Mouse (Mus musculus) cerebellum, postnatal 4 days (tissue): ENCODE data around the gene Sap30bp.
A peak's percentile ranks its signal among the peaks of the same experiment; 100 is the strongest.

Experiments used
- DNase-seq, 2 experiments: peaks; one replicate each; pipeline ENCODE4 v3.0.0; 2022; ENCODE audit warnings: low spot score in 2 of 2, mixed read lengths in 1 of 2

The Sap30bp gene

GRCm38 (mm10) chr11:115904956-115905790, 27.9 kb upstream of the Sap30bp start:
- DNase-seq, result no peak

GRCm38 (mm10) chr11:115906116-115906515, 27.0 kb upstream of the Sap30bp start:
- DNase-seq, result no peak

- DNase-seq, result no peak
These were observed 26.6 kb upstream of the Sap30bp start for GRCm38 (mm10) chr11:115906521-115906920.

- no peak for DNase-seq
These were observed 21.9 kb upstream of the Sap30bp start for GRCm38 (mm10) chr11:115911134-115911561.

- no peak for DNase-seq
These were observed 21.3 kb upstream of the Sap30bp start, which contains the start of gene Smim6 for GRCm38 (mm10) chr11:115911632-115912376. TSS of gene Smim6 (plus strand) at chr11:115912017.

DNA sequence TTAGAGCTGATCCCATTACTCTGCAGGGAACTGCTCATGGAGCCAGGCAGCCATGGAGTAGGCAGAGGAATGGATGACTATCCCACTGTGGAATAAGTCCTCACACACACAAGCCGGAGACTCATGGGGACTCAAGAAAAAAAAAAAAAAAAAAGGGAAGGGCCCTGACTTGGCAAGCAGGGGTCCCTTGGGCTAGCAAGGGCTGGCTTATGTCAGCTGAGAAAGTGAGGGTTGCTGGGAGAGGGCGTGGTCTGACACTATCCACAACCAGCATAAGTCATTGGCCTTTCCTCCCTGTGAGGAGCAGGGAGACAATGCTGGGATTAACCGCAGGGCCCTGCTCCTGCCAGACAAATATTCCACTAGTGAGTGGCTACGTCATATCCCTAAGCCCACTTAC, 16.5 kb upstream of the Sap30bp start:
- DNase-seq, result no peak

DNA sequence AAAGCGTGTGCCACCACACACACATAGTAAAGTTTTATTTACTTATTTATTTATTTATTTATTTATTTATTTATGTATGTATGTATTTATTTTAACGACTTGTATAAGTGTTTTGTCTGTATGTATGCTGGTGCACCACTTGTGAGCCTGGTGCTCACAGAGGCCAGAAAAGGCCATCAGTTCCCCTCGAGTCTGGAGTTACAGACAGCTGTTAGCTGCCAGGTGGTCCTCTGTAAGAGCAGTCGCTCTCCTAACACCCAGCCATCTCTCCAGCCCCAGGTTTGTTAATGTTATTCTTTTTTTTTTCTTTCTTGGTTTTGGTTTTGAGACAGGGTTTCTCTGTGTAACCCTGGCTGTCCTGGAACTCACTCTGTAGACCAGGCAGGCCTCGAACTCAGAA, 14.4 kb upstream of the Sap30bp start:
- no peak for DNase-seq

- DNase-seq, result no peak
These were observed 14.0 kb upstream of the Sap30bp start for GRCm38 (mm10) chr11:115919073-115919472.

DNA sequence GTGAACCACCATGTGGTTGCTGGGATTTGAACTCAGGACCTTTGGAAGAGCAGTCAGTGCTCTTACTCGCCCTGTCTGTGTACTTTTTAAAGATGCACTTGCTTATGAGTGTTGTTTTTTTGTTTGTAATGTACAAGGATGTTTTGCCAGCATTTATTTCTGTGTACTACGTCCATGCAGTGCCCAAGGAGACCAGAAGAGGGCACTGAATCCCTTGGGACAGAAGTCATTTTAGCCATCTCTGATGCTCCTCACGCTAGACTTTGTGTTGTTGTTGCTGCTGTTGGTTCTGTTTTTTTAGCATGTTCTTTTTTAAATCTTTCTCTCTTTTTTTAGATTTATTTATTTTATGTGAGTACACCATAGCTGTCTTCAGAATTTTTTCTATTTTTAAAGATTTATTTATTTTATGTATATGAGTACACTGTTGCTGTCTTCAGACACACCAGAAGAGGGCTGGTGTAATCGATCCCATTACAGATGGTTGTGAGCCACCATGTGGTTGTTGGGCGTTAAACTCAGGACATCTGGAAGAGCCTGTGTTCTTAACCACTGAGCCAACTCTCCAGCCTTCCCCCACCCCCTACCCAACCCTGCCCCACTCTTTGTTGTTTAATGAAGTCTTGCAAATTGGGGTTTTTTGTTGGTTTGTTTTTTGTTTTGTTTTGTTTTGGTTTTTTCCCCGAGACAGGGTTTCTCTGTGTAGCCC, 12.8 kb upstream of the Sap30bp start:
- peak in 1 of 2 experiments; percentile 48 for DNase-seq

GRCm38 (mm10) chr11:115921986-115922385, 11.1 kb upstream of the Sap30bp start:
- no peak for DNase-seq

DNA sequence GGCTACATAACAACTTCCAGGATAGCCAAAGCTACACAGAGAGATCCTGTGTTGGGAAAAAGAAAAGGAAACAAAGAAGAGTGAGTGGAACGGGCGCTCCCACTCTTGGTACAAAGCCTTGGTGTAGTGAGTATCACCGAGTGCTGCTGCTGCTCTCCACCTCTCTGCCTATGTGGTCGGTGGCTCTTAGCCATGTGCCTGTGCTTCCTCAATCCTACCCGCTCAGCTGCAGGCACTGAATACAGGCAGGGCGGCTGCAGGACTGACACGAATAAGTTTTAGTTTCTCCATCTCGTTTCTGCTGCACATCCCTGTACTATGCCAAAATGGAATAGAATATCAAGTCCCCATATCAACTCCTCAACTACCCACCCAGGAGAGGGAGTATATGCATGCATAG, 4.1 kb upstream of the Sap30bp start:
- DNase-seq, result no peak

GRCm38 (mm10) chr11:115929818-115930217, 3.3 kb upstream of the Sap30bp start:
- no peak for DNase-seq

GRCm38 (mm10) chr11:115931235-115931634, 1.8 kb upstream of the Sap30bp start:
- no peak for DNase-seq

GRCm38 (mm10) chr11:115933747-115934110, 647 bp downstream of the Sap30bp start:
- DNase-seq, result no peak

DNA sequence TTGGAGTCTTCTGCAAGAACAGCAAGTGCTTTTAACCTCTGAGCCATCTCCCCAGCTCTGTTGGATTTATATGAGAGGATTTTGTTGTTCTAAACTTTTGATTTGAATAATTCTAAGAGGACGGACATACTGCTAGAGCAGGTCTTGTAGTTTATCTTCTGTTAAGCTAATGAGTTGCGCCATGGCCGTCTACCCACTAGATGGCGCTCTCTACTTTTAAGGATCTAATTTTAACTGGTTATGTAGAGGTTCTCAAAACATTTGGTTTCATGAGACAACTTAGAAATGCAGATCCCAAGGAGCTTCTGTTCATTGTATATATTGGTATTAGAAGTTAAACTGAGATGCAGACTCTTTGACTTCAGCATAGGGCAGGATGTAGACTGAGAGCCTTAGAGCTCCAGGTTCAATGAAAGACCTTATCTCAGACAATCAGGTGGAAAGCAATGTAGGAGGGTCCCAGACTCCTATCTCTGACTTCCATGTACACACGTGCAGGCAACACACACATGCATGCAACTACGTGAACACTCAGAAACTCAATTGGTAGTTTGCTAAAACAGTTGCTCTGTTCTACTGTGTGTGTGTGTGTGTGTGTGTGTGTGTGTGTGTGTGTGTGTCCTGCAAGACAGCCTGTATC, 6.7 kb downstream of the Sap30bp start:
- peak in 1 of 2 experiments; percentile 70 for DNase-seq

- no peak for DNase-seq
These were observed 8.9 kb downstream of the Sap30bp start for GRCm38 (mm10) chr11:115941980-115942379.

GRCm38 (mm10) chr11:115945247-115945646, 12.2 kb downstream of the Sap30bp start:
- DNase-seq, result no peak

DNA sequence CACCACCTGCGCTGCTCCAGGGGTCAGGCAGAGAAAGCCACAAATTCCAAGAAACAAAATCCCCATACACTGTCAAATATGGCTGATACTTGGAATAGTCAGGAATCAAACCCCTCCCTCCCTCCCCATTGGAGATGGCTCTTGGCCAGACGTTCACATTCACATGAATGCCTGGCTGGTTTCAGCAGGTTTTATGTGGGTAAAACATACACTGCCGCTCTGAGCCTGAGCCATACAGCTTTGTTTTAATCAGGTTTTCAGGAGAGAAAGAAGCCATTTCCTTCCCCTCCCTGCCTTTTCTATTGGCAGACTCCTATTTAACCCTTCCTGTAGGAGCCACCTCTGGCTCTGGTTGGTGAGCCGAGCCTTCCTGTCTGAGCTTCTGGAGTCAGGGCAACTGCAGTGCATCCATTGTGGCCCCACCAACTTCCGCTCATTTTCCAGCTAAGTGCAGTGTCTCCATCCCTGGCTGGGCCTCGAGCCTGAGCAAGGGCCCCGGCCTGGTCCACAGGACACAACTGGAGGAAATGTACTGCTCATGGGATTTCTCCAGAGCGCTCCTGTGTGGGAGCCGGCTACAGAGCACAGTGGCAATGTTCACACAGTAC, 13.2 kb downstream of the Sap30bp start:
- DNase-seq, result no peak

GRCm38 (mm10) chr11:115948316-115948715, 15.2 kb downstream of the Sap30bp start:
- DNase-seq, result no peak

GRCm38 (mm10) chr11:115950719-115951118, 17.6 kb downstream of the Sap30bp start:
- no peak for DNase-seq

DNA sequence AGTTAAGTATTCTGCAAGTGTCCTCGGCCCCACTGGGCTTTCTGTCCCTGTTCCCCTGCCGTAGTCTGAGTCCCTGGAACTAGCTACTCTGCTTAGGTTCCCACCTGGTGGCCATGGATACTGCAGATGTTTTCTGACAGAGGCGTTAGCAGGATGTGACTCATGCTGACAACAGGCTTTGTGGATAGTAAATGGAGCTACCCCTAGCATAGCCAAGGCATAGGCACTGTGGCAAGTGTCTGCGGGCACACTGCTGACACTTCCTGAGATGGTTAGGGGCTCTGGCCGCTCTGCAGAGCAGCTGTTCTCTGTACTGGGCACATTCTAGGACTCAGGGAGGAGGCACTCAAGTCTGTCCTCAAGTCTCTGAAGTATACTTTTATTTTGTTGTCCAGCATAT, 21.6 kb downstream of the Sap30bp start:
- no peak for DNase-seq
